Mouse (Mus musculus) retina, postnatal 1 day (tissue): ENCODE data around the gene Rab28.

Experiments used
- DNase-seq: peaks from one replicate; pipeline ENCODE4 v3.0.0-alpha.2; 2012

Gene Rab28

GRCm38 (mm10) chr5:41627224-41628144 lies 80.5 kb downstream of the Rab28 start:
- no peak for DNase-seq

- DNase-seq = no peak
Observed at GRCm38 (mm10) chr5:41625544-41625943, 82.4 kb downstream of the Rab28 start.

GRCm38 (mm10) chr5:41621748-41622147 lies 86.2 kb downstream of the Rab28 start:
- no peak for DNase-seq

GRCm38 (mm10) chr5:41618966-41619365 lies 89.0 kb downstream of the Rab28 start:
- no peak for DNase-seq

- no peak for DNase-seq
Observed at GRCm38 (mm10) chr5:41610447-41611030, 97.4 kb downstream of the Rab28 start.

GRCm38 (mm10) chr5:41596242-41597117 lies 111.5 kb downstream of the Rab28 start:
- peak; percentile 32 for DNase-seq

GRCm38 (mm10) chr5:41595199-41595598 lies 112.8 kb downstream of the Rab28 start:
- DNase-seq = peak; percentile 17

- DNase-seq = no peak
Observed at GRCm38 (mm10) chr5:41578051-41578450, 129.9 kb downstream of the Rab28 start.
